Mouse (Mus musculus): ENCODE data around the gene Nid2. TPM values are rescaled to one million over a fixed set of nuclear protein-coding genes. Genes with fewer than 3 reads are reported as not detected.

The Nid2 gene
- total and polyA plus RNA-seq, 3 experiments: 12.1 to 21.6 (median 21.2) TPM

GRCm38 (mm10) chr14:19796541-19797304 is 45.7 kb downstream of the Nid2 start:
- no peaks in the 10 kb centered on the region for H3K36me3 ChIP-seq (ENCODE audit: control insufficient read depth, insufficient read depth, low read length)
- H3K4me1 ChIP-seq (ENCODE audit: control insufficient read depth, insufficient read depth, low read length): peaks cover 4% of the 10 kb centered on the region
- H3K4me3 ChIP-seq: no peak overlapping the region
- intact Hi-C loops (cut with DNase I): no loop called here
- H3K27ac ChIP-seq: no peak overlapping the region
- DNase-seq: no peak
- no peaks in the 10 kb centered on the region for H3K79me2 ChIP-seq (replicated peaks; ENCODE audit: control insufficient read depth, insufficient read depth, low read length)
- no peak for TF ChIP-seq CTCF (IDR thresholded peaks at IDR 0.05)
- TF ChIP-seq POLR2A (IDR thresholded peaks at IDR 0.05; ENCODE audit: insufficient read depth, low read depth, low read length): no peak
- no peak for TF ChIP-seq EP300 (IDR thresholded peaks at IDR 0.05; ENCODE audit: insufficient read depth, low read depth, low read length)
- no peaks in the 10 kb centered on the region for H3K27me3 ChIP-seq (ENCODE audit: control insufficient read depth, insufficient read depth, low read length)
- no peak overlapping the region for H3K9ac ChIP-seq (ENCODE audit: low read depth, low read length)
- WGBS: 59% methylated on average over 18 of the region's 18 CpGs

- 41% methylated on average over 2 of the region's 2 CpGs for WGBS
- no peak overlapping the region for H3K4me3 ChIP-seq
- no peaks in the 10 kb centered on the region for H3K36me3 ChIP-seq (ENCODE audit: control insufficient read depth, insufficient read depth, low read length)
- H3K4me1 ChIP-seq (ENCODE audit: control insufficient read depth, insufficient read depth, low read length): no peaks in the 10 kb centered on the region
- intact Hi-C loops (cut with DNase I): no loop called here
- no peaks in the 10 kb centered on the region for H3K79me2 ChIP-seq (replicated peaks; ENCODE audit: control insufficient read depth, insufficient read depth, low read length)
- H3K27ac ChIP-seq: no peak overlapping the region
- H3K9ac ChIP-seq (ENCODE audit: low read depth, low read length): no peak overlapping the region
- no peak for DNase-seq
- TF ChIP-seq POLR2A (IDR thresholded peaks at IDR 0.05; ENCODE audit: insufficient read depth, low read depth, low read length) (no peak), CTCF (IDR thresholded peaks at IDR 0.05) (no peak), EP300 (IDR thresholded peaks at IDR 0.05; ENCODE audit: insufficient read depth, low read depth, low read length) (no peak)
- no peaks in the 10 kb centered on the region for H3K27me3 ChIP-seq (ENCODE audit: control insufficient read depth, insufficient read depth, low read length)
These were observed 49.4 kb downstream of the Nid2 start for GRCm38 (mm10) chr14:19800485-19800884.

- Histone ChIP-seq H3K27ac (no peak overlapping the region), H3K79me2 (replicated peaks; ENCODE audit: control insufficient read depth, insufficient read depth, low read length) (no peaks in the 10 kb centered on the region), H3K4me3 (no peak overlapping the region), H3K9ac (ENCODE audit: low read depth, low read length) (no peak overlapping the region), H3K4me1 (ENCODE audit: control insufficient read depth, insufficient read depth, low read length) (no peaks in the 10 kb centered on the region), H3K36me3 (ENCODE audit: control insufficient read depth, insufficient read depth, low read length) (no peaks in the 10 kb centered on the region), H3K27me3 (ENCODE audit: control insufficient read depth, insufficient read depth, low read length) (no peaks in the 10 kb centered on the region)
- TF ChIP-seq EP300 (IDR thresholded peaks at IDR 0.05; ENCODE audit: insufficient read depth, low read depth, low read length): no peak
- no peak for DNase-seq
- 79% methylated on average over 8 of the region's 8 CpGs for WGBS
- intact Hi-C loops (cut with DNase I): loop anchor here (2.0 kb wide), 1 partner anchor 29 kb away; no protein-coding TSS in a partner anchor
These were observed 50.6 kb downstream of the Nid2 start for GRCm38 (mm10) chr14:19801474-19802215.

DNA sequence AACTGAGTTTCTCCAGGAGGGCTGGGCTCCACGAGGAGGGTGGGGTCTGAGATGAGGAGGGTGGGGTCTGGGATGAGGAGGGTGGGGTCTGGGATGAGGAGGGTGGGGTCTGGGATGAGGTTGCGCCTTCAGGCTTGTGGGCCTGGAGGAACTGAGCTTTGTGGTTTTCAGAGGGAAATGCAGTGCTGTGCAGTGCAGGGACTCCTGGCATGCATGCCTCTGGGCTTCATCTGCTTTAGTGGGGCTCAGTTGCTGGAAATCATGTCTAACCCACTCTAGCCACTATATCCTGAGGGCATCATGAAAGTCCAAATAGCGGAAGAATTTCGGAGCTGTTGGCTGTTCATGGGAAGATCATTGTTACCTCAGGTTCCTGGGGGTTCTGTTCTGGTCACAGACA is 52.2 kb downstream of the Nid2 start:
- H3K9ac ChIP-seq (ENCODE audit: low read depth, low read length): no peak overlapping the region
- H3K36me3 ChIP-seq (ENCODE audit: control insufficient read depth, insufficient read depth, low read length): peaks cover 5% of the 10 kb centered on the region; the same call in 1 of the 2 replicates
- no peak for TF ChIP-seq CTCF (IDR thresholded peaks at IDR 0.05)
- no peak for TF ChIP-seq EP300 (IDR thresholded peaks at IDR 0.05; ENCODE audit: insufficient read depth, low read depth, low read length)
- TF ChIP-seq POLR2A (IDR thresholded peaks at IDR 0.05; ENCODE audit: insufficient read depth, low read depth, low read length): no peak
- H3K79me2 ChIP-seq (replicated peaks; ENCODE audit: control insufficient read depth, insufficient read depth, low read length): no peaks in the 10 kb centered on the region
- no peaks in the 10 kb centered on the region for H3K27me3 ChIP-seq (ENCODE audit: control insufficient read depth, insufficient read depth, low read length)
- DNase-seq: no peak
- no peak overlapping the region for H3K27ac ChIP-seq
- 70% methylated on average over 4 of the region's 4 CpGs for WGBS
- intact Hi-C loops (cut with DNase I): loop anchor here (2.0 kb wide), 1 partner anchor 30 kb away; no protein-coding TSS in a partner anchor
- H3K4me1 ChIP-seq (ENCODE audit: control insufficient read depth, insufficient read depth, low read length): peaks cover 1% of the 10 kb centered on the region; the same call in 1 of the 2 replicates
- no peak overlapping the region for H3K4me3 ChIP-seq

DNA sequence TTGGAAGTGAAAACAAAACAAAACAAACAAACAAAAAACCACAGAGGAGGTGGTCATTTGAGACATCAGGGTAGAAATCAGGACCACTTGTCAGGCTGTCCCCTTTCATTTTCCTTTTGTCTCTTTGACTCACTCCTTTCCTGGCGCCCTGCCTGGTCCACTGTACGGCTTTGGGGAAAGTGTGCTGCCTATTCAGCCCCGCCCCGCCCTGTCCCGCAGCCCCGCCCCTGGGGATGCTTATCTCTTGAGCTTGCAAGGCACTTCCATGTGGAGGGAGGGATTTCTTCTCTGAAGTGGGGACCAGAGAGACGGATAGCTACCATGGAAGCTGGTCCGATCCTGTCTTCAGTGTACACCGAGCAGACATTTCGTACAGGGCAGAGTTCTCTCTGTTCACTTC is 52.6 kb downstream of the Nid2 start:
- intact Hi-C loops (cut with DNase I): loop anchor here (2.0 kb wide), 1 partner anchor 31 kb away; no protein-coding TSS in a partner anchor
- Histone ChIP-seq H3K79me2 (replicated peaks; ENCODE audit: control insufficient read depth, insufficient read depth, low read length) (no peaks in the 10 kb centered on the region), H3K4me3 (no peak overlapping the region), H3K27me3 (ENCODE audit: control insufficient read depth, insufficient read depth, low read length) (no peaks in the 10 kb centered on the region), H3K27ac (no peak overlapping the region), H3K9ac (ENCODE audit: low read depth, low read length) (no peak overlapping the region), H3K4me1 (ENCODE audit: control insufficient read depth, insufficient read depth, low read length) (peaks cover 1% of the 10 kb centered on the region; the same call in 1 of the 2 replicates), H3K36me3 (ENCODE audit: control insufficient read depth, insufficient read depth, low read length) (peaks cover 5% of the 10 kb centered on the region; the same call in 1 of the 2 replicates)
- no peak for TF ChIP-seq POLR2A (IDR thresholded peaks at IDR 0.05; ENCODE audit: insufficient read depth, low read depth, low read length)
- no peak for TF ChIP-seq EP300 (IDR thresholded peaks at IDR 0.05; ENCODE audit: insufficient read depth, low read depth, low read length)
- no peak for TF ChIP-seq CTCF (IDR thresholded peaks at IDR 0.05)
- no peak for DNase-seq
- 47% methylated on average over 10 of the region's 10 CpGs for WGBS

Measured in heart, adult 2 months (tissue).